Mouse (Mus musculus) lung, adult 2 months (tissue): ENCODE data around the gene Akap17b. TPM values are rescaled to one million over a fixed set of nuclear protein-coding genes. Genes with fewer than 3 reads are reported as not detected.

Experiments used
- DNase-seq: peaks from one replicate; pipeline ENCODE4 v3.0.0; 2022
- H3K4me1 ChIP-seq: fragments of 200-500 bp; 2 replicates; pipeline ENCODE4 v1.6.1; 2011; ENCODE audit warnings: low read length; ENCODE audit not compliant: control insufficient read depth, insufficient read depth
- H3K4me3 ChIP-seq: fragments of 200-500 bp; replicated peaks from 2 replicates; pipeline ENCODE3; 2011; ENCODE audit warnings: low read depth, mild to moderate bottlenecking, control low read depth, low read length; ENCODE audit errors: extremely low read depth
- CTCF ChIP-seq: fragments of 200-500 bp; IDR thresholded peaks from 2 replicates; pipeline ENCODE4 v1.5.1; 2011; ENCODE audit warnings: mild to moderate bottlenecking, low read length, control low read depth; ENCODE audit not compliant: insufficient read depth
- POLR2A ChIP-seq: fragments of 200-500 bp; IDR thresholded peaks from 2 replicates; pipeline ENCODE4 v1.6.1; 2011; ENCODE audit warnings: low read depth, mild to moderate bottlenecking, control low read depth, low read length, borderline replicate concordance; ENCODE audit errors: extremely low read depth
- WGBS: fragments of 180-500 bp; shearing (Covaris S2); methylation state at CpG from one replicate; pipeline ENCODE4 v1.1.7; 2018; 5-methylcytosine and 5-hydroxymethylcytosine counted together
- polyA plus RNA-seq: library from polyadenylated mRNA; depleted of rRNA; stranded (reverse); fragments of >200 nt; gene quantifications from 2 replicates; pipeline ENCODE4 v1.2.3, GENCODE M21; 2012; rRNA removed

The Akap17b gene
- polyA plus RNA-seq: 0.34 and 0.60 TPM in 2 replicates

- TF ChIP-seq POLR2A (no peak; the same call in 1 of the 2 replicates), CTCF (peak; percentile 51)
- WGBS: 26% methylated on average over 60 of the region's 60 CpGs
- peak; percentile 70 for DNase-seq
These were observed at the start of gene Akap17b for GRCm38 (mm10) chrX:36644657-36645551. Gene Akap17b (minus strand): TSS chrX:36645395.

GRCm38 (mm10) chrX:36691365-36691764, 46.2 kb upstream of the Akap17b start:
- Histone ChIP-seq H3K4me3 (no peak overlapping the region), H3K4me1 (no peaks in the 10 kb centered on the region)
- no peak for TF ChIP-seq CTCF
- no peak for TF ChIP-seq POLR2A
- 69% methylated on average over 5 of the region's 5 CpGs for WGBS
- no peak for DNase-seq

More at GRCm38 (mm10) chrX:36644657-36645551, at the start of gene Akap17b:
- Histone ChIP-seq H3K4me1 (no peaks in the 10 kb centered on the region), H3K4me3 (peak within 1 kb of the TSS; percentile 60)

GRCm38 (mm10) chrX:36689655-36690054, 44.5 kb upstream of the Akap17b start:
- TF ChIP-seq POLR2A (no peak), CTCF (no peak)
- H3K4me1 ChIP-seq: no peaks in the 10 kb centered on the region
- no peak for DNase-seq
- H3K4me3 ChIP-seq: no peak overlapping the region

- no peaks in the 10 kb centered on the region for H3K4me1 ChIP-seq
- no peak overlapping the region for H3K4me3 ChIP-seq
- no peak for DNase-seq
- no peak for TF ChIP-seq CTCF
- TF ChIP-seq POLR2A: no peak
- 23% methylated on average over 1 of the region's 1 CpGs for WGBS
These were observed 31.6 kb upstream of the Akap17b start for GRCm38 (mm10) chrX:36676836-36677235.

GRCm38 (mm10) chrX:36672708-36673107, 27.5 kb upstream of the Akap17b start:
- DNase-seq: no peak
- H3K4me3 ChIP-seq: no peak overlapping the region
- H3K4me1 ChIP-seq: no peaks in the 10 kb centered on the region
- WGBS: 46% methylated on average over 2 of the region's 2 CpGs
- no peak for TF ChIP-seq CTCF
- no peak for TF ChIP-seq POLR2A

GRCm38 (mm10) chrX:36640046-36640445, 5.1 kb downstream of the Akap17b start:
- Histone ChIP-seq H3K4me3 (no peak overlapping the region), H3K4me1 (no peaks in the 10 kb centered on the region)
- DNase-seq: no peak
- WGBS: 70% methylated on average over 6 of the region's 6 CpGs
- TF ChIP-seq POLR2A (no peak), CTCF (no peak)

GRCm38 (mm10) chrX:36630771-36631170, 14.4 kb downstream of the Akap17b start:
- Histone ChIP-seq H3K4me1 (no peaks in the 10 kb centered on the region), H3K4me3 (no peak overlapping the region)
- no peak for DNase-seq
- no peak for TF ChIP-seq CTCF
- TF ChIP-seq POLR2A: no peak
- WGBS: 3% methylated on average over 1 of the region's 1 CpGs

- TF ChIP-seq POLR2A: no peak
- no peak for TF ChIP-seq CTCF
- DNase-seq: no peak
- H3K4me1 ChIP-seq: no peaks in the 10 kb centered on the region
- H3K4me3 ChIP-seq: no peak overlapping the region
- WGBS: 57% methylated on average over 3 of the region's 3 CpGs
These were observed 17.1 kb downstream of the Akap17b start for GRCm38 (mm10) chrX:36628102-36628501.

GRCm38 (mm10) chrX:36609117-36609516, 36.1 kb downstream of the Akap17b start:
- Histone ChIP-seq H3K4me1 (no peaks in the 10 kb centered on the region), H3K4me3 (no peak overlapping the region)
- WGBS: 71% methylated on average over 2 of the region's 2 CpGs
- TF ChIP-seq CTCF (no peak), POLR2A (no peak)
- no peak for DNase-seq

- no peak for TF ChIP-seq CTCF
- TF ChIP-seq POLR2A: no peak
- DNase-seq: no peak
- WGBS: 70% methylated on average over 4 of the region's 4 CpGs
- peaks cover 2% of the 10 kb centered on the region; the same call in 1 of the 2 replicates for H3K4me1 ChIP-seq
- H3K4me3 ChIP-seq: no peak overlapping the region
These were observed 41.2 kb downstream of the Akap17b start for GRCm38 (mm10) chrX:36604040-36604439.
